Mouse (Mus musculus) spleen, postnatal 14 days (tissue): ENCODE results near the gene Slc38a2.

Source experiments
- DNase-seq, 2 experiments: peaks; one replicate each; pipeline ENCODE4 v3.0.0; 2021 to 2022; ENCODE audit warnings: low spot score in 2 of 2

Slc38a2 gene

DNA sequence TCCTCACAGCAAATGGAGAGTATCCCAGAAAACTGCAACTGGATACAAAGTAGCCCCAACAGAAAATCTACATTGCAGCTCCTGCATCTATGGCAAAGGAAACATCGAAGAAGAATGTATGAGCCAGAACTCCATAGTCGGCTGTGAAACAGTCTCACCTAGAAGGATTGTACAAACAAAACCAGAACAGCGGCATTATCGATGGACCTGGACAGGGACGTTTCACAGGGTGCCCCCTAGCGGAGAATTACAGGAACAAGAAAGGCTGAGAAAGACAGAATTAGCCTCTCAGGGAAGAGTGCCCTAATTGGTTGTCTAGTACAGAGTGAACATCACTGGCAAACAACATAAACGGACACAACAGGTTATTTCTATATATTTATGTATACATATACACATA, 32.9 kb downstream of the Slc38a2 start:
- DNase-seq: peak in 1 of 2 experiments; percentile 68

GRCm38 (mm10) chr15:96665889-96666288, 33.6 kb downstream of the Slc38a2 start:
- peak; percentile 42 to 68 for DNase-seq

GRCm38 (mm10) chr15:96660590-96661141, 38.9 kb downstream of the Slc38a2 start:
- no peak for DNase-seq

GRCm38 (mm10) chr15:96658275-96658602, 41.3 kb downstream of the Slc38a2 start:
- no peak for DNase-seq

DNA sequence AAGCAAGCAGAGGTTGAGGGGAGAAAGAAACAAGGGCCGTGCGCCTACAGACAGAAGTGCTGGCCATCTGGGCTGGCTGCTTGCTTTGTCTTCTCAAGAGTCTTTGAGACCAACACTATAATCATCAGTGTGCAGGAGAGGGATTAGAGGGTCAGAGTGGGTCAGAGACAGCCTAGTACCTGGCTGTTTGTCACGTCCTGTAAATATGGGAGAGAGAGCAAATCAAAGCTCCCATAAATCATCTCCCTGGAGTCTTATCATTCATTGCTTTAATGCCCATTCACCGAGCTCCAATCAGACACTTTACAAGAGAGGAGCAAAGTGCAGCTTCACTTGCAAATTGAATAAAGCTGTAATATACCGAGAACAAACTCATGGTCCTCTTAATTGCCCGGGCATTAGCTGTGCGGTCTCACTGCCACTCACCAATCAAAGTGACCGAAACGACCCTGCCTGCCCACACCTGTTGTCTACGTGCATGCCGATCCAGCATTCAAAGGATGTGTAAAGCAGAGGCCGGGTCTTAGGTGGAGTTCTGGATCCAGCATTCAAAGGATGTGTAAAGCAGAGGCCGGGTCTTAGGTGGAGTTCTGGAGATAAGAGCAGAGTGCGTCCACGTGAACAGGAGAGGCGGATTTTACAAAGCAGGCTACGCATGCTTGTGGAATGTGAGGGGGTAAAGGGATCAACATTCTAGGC, 41.8 kb downstream of the Slc38a2 start:
- no peak for DNase-seq

DNA sequence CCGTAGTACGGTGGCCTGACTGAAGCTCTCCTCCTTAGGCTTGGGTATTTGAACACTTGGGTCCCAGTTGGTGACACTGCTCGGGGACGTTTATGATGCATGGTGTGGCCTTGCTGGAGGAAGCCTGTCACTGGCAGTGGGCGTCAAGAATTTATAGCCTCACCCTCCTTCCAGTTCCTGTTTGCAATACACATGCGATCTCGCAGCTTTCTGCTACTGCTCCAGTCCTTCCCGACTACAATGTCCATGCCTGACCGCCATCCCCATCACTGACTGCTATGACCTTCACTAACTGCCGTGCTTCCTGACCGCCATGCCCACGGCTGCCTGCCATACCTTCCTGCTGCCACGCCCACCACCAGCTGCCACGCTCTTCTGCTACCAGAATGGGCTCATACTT, 44.0 kb downstream of the Slc38a2 start:
- peak in 1 of 2 experiments; percentile 28 for DNase-seq

- peak; percentile 28 to 47 for DNase-seq
These were observed 44.8 kb downstream of the Slc38a2 start for GRCm38 (mm10) chr15:96654714-96655113.

DNA sequence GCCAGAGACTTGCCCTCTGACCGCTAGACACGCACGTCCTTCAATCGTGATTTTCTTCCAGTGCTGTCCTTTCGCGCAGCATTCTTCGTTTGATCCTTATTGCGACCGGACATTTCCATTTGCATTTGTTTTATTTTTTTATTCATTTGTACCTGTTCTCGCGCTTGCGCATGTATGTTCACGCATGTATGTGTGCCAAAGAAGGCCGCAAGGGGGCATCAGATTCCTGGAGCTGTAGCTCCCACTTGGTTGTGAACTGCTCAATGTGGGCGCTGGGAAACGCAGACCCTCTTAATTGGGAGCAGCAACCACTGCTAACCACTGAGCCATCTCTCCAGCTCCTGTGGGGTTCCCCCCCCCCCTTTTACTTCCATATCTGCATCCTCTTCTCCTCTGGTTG, 46.5 kb downstream of the Slc38a2 start:
- no peak for DNase-seq

DNA sequence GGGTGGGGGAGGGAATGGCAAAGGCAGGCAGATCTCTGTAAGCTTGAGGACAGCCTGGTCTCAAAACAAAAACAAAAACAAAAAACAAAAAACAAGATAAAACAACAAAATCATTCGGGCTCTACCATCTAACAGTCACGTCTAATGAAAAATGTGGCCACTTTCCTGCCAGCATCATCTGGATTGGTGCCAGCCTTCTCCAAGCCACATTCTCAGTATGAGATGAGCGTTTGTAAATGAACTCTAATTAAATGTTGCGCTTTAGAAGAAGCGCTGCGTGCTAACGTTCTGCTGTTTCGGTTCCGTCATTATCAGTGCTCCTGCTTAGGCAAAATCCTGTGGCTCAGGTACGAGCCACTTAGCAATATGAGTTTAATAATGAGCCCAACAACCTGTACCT, 47.0 kb downstream of the Slc38a2 start:
- no peak for DNase-seq

DNA sequence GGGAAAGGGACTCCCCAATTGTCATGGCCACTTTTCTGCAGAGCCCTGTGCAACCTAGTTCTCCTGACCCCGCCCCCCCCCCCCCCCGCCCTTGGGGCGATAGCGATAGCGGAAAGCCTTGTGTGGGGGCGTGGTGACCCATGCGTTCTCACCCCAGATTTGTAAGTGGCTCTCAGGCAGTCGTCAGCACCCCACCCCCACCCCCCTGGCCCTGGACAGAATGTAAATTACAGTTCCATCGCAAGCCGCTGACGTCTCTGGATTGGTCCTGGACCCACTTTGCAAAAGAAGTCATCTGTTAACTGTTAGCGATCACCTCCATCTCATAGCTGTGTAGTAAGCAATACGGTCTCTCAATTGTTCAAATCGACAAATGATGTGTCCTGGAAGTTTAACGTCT, 52.2 kb downstream of the Slc38a2 start:
- no peak for DNase-seq

GRCm38 (mm10) chr15:96642436-96643405, 56.8 kb downstream of the Slc38a2 start, which contains the start of gene Slc38a1:
Gene Slc38a1 (minus strand): TSS chr15:96642913.
- DNase-seq: peak; percentile 42 to 57

- DNase-seq: peak in 1 of 2 experiments; percentile 23
These were observed 57.6 kb downstream of the Slc38a2 start for GRCm38 (mm10) chr15:96641821-96642435.

DNA sequence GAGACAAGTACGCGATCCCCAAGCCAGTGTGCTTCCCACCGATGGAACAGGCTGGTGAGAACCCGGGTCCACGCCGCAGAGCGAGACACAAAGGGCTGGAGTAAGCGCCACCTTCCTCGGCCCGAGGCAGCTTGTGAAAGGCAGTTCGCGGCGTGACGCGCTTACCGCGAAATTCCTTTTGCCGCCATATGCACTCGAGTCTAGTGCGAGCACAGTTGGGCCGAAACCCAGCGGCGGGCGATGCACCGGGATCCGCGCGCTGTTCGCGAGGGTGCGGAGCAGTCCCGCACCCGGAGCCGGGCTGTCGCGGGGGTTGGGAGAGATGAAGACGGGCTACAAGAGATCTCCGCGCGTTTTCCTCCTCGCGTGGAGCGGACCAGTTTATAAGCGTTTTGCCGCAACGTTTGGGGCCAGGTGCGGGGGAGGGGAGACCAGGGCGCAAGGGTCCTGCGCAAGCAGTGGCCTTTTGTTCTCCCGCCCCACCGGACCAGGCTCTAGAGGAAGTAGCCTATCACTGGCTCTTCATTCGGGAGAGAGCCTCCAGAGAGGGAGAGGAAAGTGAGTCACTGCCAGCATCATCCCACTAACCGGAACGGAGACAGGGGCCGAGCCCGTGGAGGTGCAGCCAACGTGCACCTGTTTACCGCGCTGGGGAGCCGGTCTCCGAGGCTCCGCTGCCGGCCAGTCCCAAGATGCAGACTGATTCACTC, 58.3 kb downstream of the Slc38a2 start:
- peak; percentile 38 to 46 for DNase-seq

DNA sequence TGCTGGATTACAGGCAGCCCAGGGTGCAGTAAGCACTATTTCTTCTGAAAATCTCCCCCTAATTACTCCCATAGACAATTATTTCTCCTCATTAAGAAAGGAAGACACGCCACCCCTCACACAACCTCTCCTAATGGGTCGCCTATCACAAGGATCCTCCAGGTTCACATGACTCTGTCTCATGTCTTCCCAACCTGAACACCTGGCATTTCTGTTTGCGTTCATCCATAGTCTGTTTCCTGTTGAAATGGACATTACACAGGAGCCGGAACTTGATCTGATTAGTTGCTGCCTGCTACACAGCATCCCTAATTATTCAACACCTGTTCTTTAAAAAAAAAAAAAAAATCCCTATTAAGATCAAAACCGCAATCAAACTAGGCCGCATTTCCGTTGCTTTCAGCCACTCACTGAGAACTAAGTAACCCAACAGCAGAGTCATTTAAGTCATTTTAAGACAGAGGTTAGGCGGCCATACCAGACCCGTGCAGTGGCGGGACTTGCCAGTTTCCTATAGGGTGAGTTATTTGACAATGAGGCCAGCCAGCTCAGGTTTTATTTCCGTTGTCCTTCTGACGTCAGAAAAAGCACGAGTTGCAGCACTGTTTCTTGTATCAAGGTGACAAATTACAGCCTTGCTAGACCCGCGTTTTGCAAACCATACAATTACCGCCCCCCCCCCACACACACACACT, 59.1 kb downstream of the Slc38a2 start:
- DNase-seq: peak in 1 of 2 experiments; percentile 22

DNA sequence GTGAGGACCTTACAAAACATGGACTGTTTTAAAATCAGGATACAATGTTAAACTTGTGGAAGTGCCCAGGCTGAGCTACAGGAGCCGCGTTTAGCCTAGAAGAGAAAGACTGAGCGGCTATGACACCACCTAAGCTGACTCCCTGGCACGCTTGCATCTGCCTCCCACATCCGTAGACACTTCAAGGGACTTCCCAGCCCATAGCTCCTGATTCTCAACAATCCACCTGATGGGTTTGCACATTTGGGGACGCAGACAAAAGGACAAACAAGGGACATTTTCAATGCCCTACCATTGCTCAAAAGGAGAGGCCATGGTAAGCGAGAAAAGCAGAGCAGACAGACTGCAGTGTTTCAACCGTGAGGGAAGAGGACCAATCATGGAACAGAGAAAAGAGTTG, 59.9 kb downstream of the Slc38a2 start:
- DNase-seq: no peak

- DNase-seq: no peak
These were observed 60.9 kb downstream of the Slc38a2 start for GRCm38 (mm10) chr15:96638656-96639055.

- DNase-seq: no peak
These were observed 61.4 kb downstream of the Slc38a2 start for GRCm38 (mm10) chr15:96638173-96638572.
